Comparison of ENCODE assay signal across 8 mouse cellular contexts in genomic region chr9:110896595-110896994, GRCm38 (mm10). TPM values are rescaled to one million over a fixed set of nuclear protein-coding genes. Genes with fewer than 3 reads are reported as not detected.
DNase-seq lines count a peak whose midpoint lies in the region; ATAC-seq lines count a peak whose summit lies in the region.

No protein-coding gene starts in this region.

- H3K36me3 ChIP-seq in forebrain, embryonic 14.5 days (ENCODE audit: control insufficient read depth, insufficient read depth, low read length), result no peaks in the 10 kb centered on the region
- H3K36me3 ChIP-seq in lung, embryonic 16.5 days (ENCODE audit: control insufficient read depth, insufficient read depth, low read length), result peaks cover 8% of the 10 kb centered on the region

- peak overlapping the region; percentile 23; the same call in 1 of the 2 replicates for H3K4me2 ChIP-seq in forebrain, embryonic 14.5 days (ENCODE audit: low read length)
- peak overlapping the region; percentile 7; the same call in 1 of the 2 replicates for H3K4me2 ChIP-seq in lung, embryonic 16.5 days (ENCODE audit: low read depth, low read length)

- H3K27ac ChIP-seq in forebrain, embryonic 14.5 days (ENCODE audit: low read depth, low read length), result no peak overlapping the region
- H3K27ac ChIP-seq in lung, embryonic 16.5 days (ENCODE audit: low read length), result no peak overlapping the region

- H3K4me1 ChIP-seq in forebrain, embryonic 14.5 days (ENCODE audit: control insufficient read depth, insufficient read depth, low read length), result peaks cover 6% of the 10 kb centered on the region; the same call in 1 of the 2 replicates
- H3K4me1 ChIP-seq in lung, embryonic 16.5 days (replicated peaks; ENCODE audit: control insufficient read depth, insufficient read depth, low read length), result peaks cover 3% of the 10 kb centered on the region; the same call in 1 of the 2 replicates

- ATAC-seq in forebrain, embryonic 14.5 days, result peak; percentile 37; the same call in 1 of the 2 replicates
- ATAC-seq in lung, embryonic 16.5 days (ENCODE audit: low read depth), result peak; percentile 27; the same call in 1 of the 2 replicates

- no peak overlapping the region for H3K4me3 ChIP-seq in forebrain, embryonic 14.5 days (ENCODE audit: low read depth, low read length)
- H3K4me3 ChIP-seq in lung, embryonic 16.5 days (ENCODE audit: low read length), result no peak overlapping the region

- peak; percentile 49 to 52 for DNase-seq in spleen, postnatal 36 days (ENCODE audit: low spot score in 2 of 2)
- DNase-seq in spleen, postnatal 4 days (ENCODE audit: low spot score in 2 of 2), result no peak
- DNase-seq in forebrain, embryonic 14.5 days (ENCODE audit: low spot score), result peak; percentile 17
- peak; percentile 92 for DNase-seq in thymus, postnatal 14 days
- DNase-seq in cerebellum, adult 8-10 months, result no peak
- DNase-seq in testis, postnatal 14 days (ENCODE audit: low spot score), result no peak
- no peak for DNase-seq in MN1 (ENCODE audit: low spot score)

- no peaks in the 10 kb centered on the region for H3K27me3 ChIP-seq in forebrain, embryonic 14.5 days (replicated peaks; ENCODE audit: control insufficient read depth, insufficient read depth, low read length)
- H3K27me3 ChIP-seq in lung, embryonic 16.5 days (ENCODE audit: control insufficient read depth, insufficient read depth, low read depth, low read length), result no peaks in the 10 kb centered on the region

- no peak overlapping the region for H3K9ac ChIP-seq in forebrain, embryonic 14.5 days (ENCODE audit: low read length)
- no peak overlapping the region for H3K9ac ChIP-seq in lung, embryonic 16.5 days (ENCODE audit: low read length)

- no peaks in the 10 kb centered on the region for H3K9me3 ChIP-seq in forebrain, embryonic 14.5 days (replicated peaks; ENCODE audit: control insufficient read depth, low read length)
- no peaks in the 10 kb centered on the region for H3K9me3 ChIP-seq in lung, embryonic 16.5 days (ENCODE audit: control insufficient read depth, low read length)

- WGBS in forebrain, embryonic 14.5 days, result 5% methylated on average over 6 of the region's 6 CpGs
- 9% methylated on average over 6 of the region's 6 CpGs for WGBS in lung, embryonic 16.5 days

RNA-seq across cellular contexts. Expression of gene Tmie, which starts 16.7 kb away (rescaled TPM):
- polyA plus RNA-seq in forebrain, embryonic 14.5 days (2014; fragmentation: Nextera tagmentation; extraction: Ambion mirVana), result 0.30 and 0.40 TPM in 2 replicates
- 1.5 and 1.6 TPM in 2 replicates for polyA plus RNA-seq in lung, embryonic 16.5 days (2015; fragmentation: Nextera tagmentation; extraction: Ambion mirVana)

RNA-seq across cellular contexts. Expression of gene Als2cl, which starts 16.9 kb away (rescaled TPM):
- polyA plus RNA-seq in forebrain, embryonic 14.5 days (2014; fragmentation: Nextera tagmentation; extraction: Ambion mirVana), result 0.54 and 0.62 TPM in 2 replicates
- 9.0 and 9.7 TPM in 2 replicates for polyA plus RNA-seq in lung, embryonic 16.5 days (2015; fragmentation: Nextera tagmentation; extraction: Ambion mirVana)

RNA-seq across cellular contexts. Expression of gene Fam240a, which starts 20.1 kb away (rescaled TPM):
- polyA plus RNA-seq in forebrain, embryonic 14.5 days (2014; fragmentation: Nextera tagmentation; extraction: Ambion mirVana), result not detected in 2 replicates
- not detected in 2 replicates for polyA plus RNA-seq in lung, embryonic 16.5 days (2015; fragmentation: Nextera tagmentation; extraction: Ambion mirVana)

RNA-seq across cellular contexts. Expression of gene Prss50, which starts 38.8 kb away (rescaled TPM):
- not detected in 2 replicates for polyA plus RNA-seq in forebrain, embryonic 14.5 days (2014; fragmentation: Nextera tagmentation; extraction: Ambion mirVana)
- polyA plus RNA-seq in lung, embryonic 16.5 days (2015; fragmentation: Nextera tagmentation; extraction: Ambion mirVana), result not detected in 2 replicates

RNA-seq across cellular contexts. Expression of gene Tdgf1, which starts 49.4 kb away (rescaled TPM):
- polyA plus RNA-seq in forebrain, embryonic 14.5 days (2014; fragmentation: Nextera tagmentation; extraction: Ambion mirVana), result not detected in 2 replicates
- polyA plus RNA-seq in lung, embryonic 16.5 days (2015; fragmentation: Nextera tagmentation; extraction: Ambion mirVana), result not detected in 2 replicates

Comparison
In these comparisons a context has a peak if more than half of its experiments do, and no peak if none do; other contexts are left out.
1. DNase-seq: peak in spleen, postnatal 36 days (2 of 2), forebrain, embryonic 14.5 days (single experiment) and thymus, postnatal 14 days (single experiment); none in spleen, postnatal 4 days (0 of 2), cerebellum, adult 8-10 months (single experiment), testis, postnatal 14 days (single experiment) and MN1 (single experiment).